Mouse (Mus musculus) liver, embryonic 15.5 days (tissue): ENCODE measurements around the gene Atf6. TPM values are rescaled to one million over a fixed set of nuclear protein-coding genes. Genes with fewer than 3 reads are reported as not detected.

Source experiments
- ATAC-seq: fragments of 200-750 bp; cut with Nextera tagmentation; 2 replicates; pipeline ENCODE4 v1.8.0; 2017; ENCODE audit warnings: moderate number of reproducible peaks, mild to moderate bottlenecking, moderate library complexity; ENCODE audit not compliant: insufficient read depth
- H3K27ac ChIP-seq: fragments of 300-500 bp; sonication (generic); replicated peaks from 2 replicates; pipeline ENCODE4 v1.5.1; 2015; ENCODE audit warnings: mild to moderate bottlenecking, inconsistent platforms
- H3K27me3 ChIP-seq: fragments of 300-500 bp; sonication (generic); 2 replicates; pipeline ENCODE4 v1.6.1; 2015; ENCODE audit warnings: mild to moderate bottlenecking, inconsistent platforms
- H3K36me3 ChIP-seq: fragments of 300-500 bp; sonication (generic); replicated peaks from 2 replicates; pipeline ENCODE4 v1.6.1; 2015; ENCODE audit warnings: moderate library complexity, mild to moderate bottlenecking, inconsistent platforms
- H3K4me1 ChIP-seq: fragments of 300-500 bp; sonication (generic); replicated peaks from 2 replicates; pipeline ENCODE4 v1.6.1; 2015; ENCODE audit warnings: inconsistent platforms
- H3K4me2 ChIP-seq: fragments of 300-500 bp; sonication (generic); 2 replicates; pipeline ENCODE4 v1.6.1; 2015; ENCODE audit warnings: moderate library complexity, mild to moderate bottlenecking, inconsistent platforms
- H3K4me3 ChIP-seq: fragments of 300-500 bp; sonication (generic); replicated peaks from 2 replicates; pipeline ENCODE4 v1.5.1; 2015; ENCODE audit warnings: mild to moderate bottlenecking, inconsistent platforms
- H3K9ac ChIP-seq: fragments of 300-500 bp; sonication (generic); 2 replicates; pipeline ENCODE4 v1.6.1; 2015; ENCODE audit warnings: moderate library complexity, mild to moderate bottlenecking, inconsistent platforms
- H3K9me3 ChIP-seq: fragments of 300-500 bp; sonication (generic); replicated peaks from 2 replicates; pipeline ENCODE4 v1.6.1; 2016; ENCODE audit warnings: inconsistent platforms
- WGBS: fragments of 180-500 bp; shearing (Covaris S2); methylation state at CpG from one replicate; pipeline ENCODE4 v1.1.7; 2015; ENCODE audit warnings: mixed read lengths; ENCODE audit not compliant: insufficient replicate concordance; 5-methylcytosine and 5-hydroxymethylcytosine counted together
- polyA plus RNA-seq: library from polyadenylated mRNA; unstranded; fragments of >200 nt; fragmentation: Nextera tagmentation; extraction: Ambion mirVana; gene quantifications from 2 replicates; pipeline ENCODE4 v1.2.1, GENCODE M21; 2015

Atf6 gene
- polyA plus RNA-seq, 1 experiment from 2014 or later: 6.4 TPM

DNA sequence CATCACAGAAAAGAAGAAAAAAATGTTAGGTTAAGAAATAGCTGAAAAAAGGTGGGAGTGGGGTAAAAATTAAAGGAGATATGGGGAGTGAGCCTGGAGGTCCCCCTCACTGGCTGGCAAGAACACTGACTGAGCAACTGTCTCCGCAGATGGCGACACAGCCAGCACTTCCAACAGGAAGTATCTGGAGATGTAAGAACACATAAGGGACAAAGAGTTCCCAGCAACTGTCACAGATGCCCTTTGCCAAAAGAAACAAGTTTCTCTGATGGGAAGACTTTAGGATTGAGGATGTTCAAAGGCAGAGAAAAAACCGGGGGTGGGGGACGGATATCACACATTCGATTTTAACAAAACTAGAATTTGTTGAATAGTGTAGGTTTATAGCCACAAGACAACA, 146.0 kb downstream of the Atf6 start:
- Histone ChIP-seq H3K9ac (no peak overlapping the region), H3K36me3 (no peaks in the 10 kb centered on the region), H3K9me3 (no peaks in the 10 kb centered on the region), H3K4me1 (no peaks in the 10 kb centered on the region), H3K27ac (no peak overlapping the region), H3K4me3 (no peak overlapping the region), H3K27me3 (no peaks in the 10 kb centered on the region), H3K4me2 (no peak overlapping the region)
- no peak for ATAC-seq
- WGBS: 81% methylated on average over 5 of the region's 5 CpGs

- Histone ChIP-seq H3K27me3 (no peaks in the 10 kb centered on the region), H3K4me1 (no peaks in the 10 kb centered on the region), H3K36me3 (no peaks in the 10 kb centered on the region), H3K4me2 (no peak overlapping the region), H3K4me3 (no peak overlapping the region), H3K9ac (no peak overlapping the region), H3K9me3 (no peaks in the 10 kb centered on the region), H3K27ac (no peak overlapping the region)
- no peak for ATAC-seq
- WGBS: 59% methylated on average over 8 of the region's 8 CpGs
Measured at GRCm38 (mm10) chr1:170718133-170718810, 149.3 kb downstream of the Atf6 start.

GRCm38 (mm10) chr1:170717241-170717828, 150.2 kb downstream of the Atf6 start:
- ATAC-seq: no peak
- Histone ChIP-seq H3K4me1 (no peaks in the 10 kb centered on the region), H3K4me2 (no peak overlapping the region), H3K36me3 (no peaks in the 10 kb centered on the region), H3K27me3 (no peaks in the 10 kb centered on the region), H3K27ac (no peak overlapping the region), H3K9me3 (no peaks in the 10 kb centered on the region), H3K9ac (no peak overlapping the region), H3K4me3 (no peak overlapping the region)
- 84% methylated on average over 3 of the region's 3 CpGs for WGBS

DNA sequence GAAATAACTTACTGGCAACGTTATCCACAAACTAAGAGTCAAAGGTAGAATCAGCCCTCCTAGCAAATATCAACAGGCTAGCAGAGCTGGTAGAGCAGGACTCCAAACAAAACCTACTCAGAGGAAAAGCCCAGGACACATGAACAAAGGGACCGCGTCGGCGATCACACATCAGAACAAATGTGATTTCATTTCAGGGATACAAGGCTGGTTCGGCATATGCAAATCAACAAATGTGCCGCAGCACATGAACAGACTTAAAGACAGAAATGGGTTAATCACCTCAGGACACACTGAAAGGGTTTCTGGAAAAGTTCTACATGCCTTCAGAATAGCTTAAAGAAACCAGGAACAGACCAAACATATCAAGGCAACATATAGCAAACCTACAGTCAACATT, 155.8 kb downstream of the Atf6 start:
- Histone ChIP-seq H3K4me3 (no peak overlapping the region), H3K27me3 (no peaks in the 10 kb centered on the region), H3K36me3 (0 out of 2 replicates have a peak, but pooled peaks cover 5% of the 10 kb centered on the region), H3K27ac (no peak overlapping the region), H3K4me2 (no peak overlapping the region), H3K4me1 (0 out of 2 replicates have a peak, but pooled peaks cover 6% of the 10 kb centered on the region), H3K9ac (no peak overlapping the region), H3K9me3 (no peaks in the 10 kb centered on the region)
- WGBS: 88% methylated on average over 7 of the region's 7 CpGs
- no peak for ATAC-seq

GRCm38 (mm10) chr1:170709969-170710368, 157.6 kb downstream of the Atf6 start:
- H3K27ac ChIP-seq: no peak overlapping the region
- no peak overlapping the region for H3K9ac ChIP-seq
- H3K9me3 ChIP-seq: no peaks in the 10 kb centered on the region
- WGBS: 46% methylated on average over 3 of the region's 3 CpGs
- H3K4me1 ChIP-seq: 0 out of 2 replicates have a peak, but pooled peaks cover 6% of the 10 kb centered on the region
- 0 out of 2 replicates have a peak, but pooled peaks cover 5% of the 10 kb centered on the region for H3K36me3 ChIP-seq
- no peak overlapping the region for H3K4me3 ChIP-seq
- H3K27me3 ChIP-seq: no peaks in the 10 kb centered on the region
- H3K4me2 ChIP-seq: no peak overlapping the region
- ATAC-seq: peak; percentile 30; the same call in 1 of the 2 replicates

GRCm38 (mm10) chr1:170709481-170709880, 158.1 kb downstream of the Atf6 start:
- no peak overlapping the region for H3K27ac ChIP-seq
- no peak overlapping the region for H3K9ac ChIP-seq
- ATAC-seq: peak; percentile 80
- H3K4me1 ChIP-seq: 0 out of 2 replicates have a peak, but pooled peaks cover 6% of the 10 kb centered on the region
- H3K4me2 ChIP-seq: no peak overlapping the region
- 31% methylated on average over 8 of the region's 8 CpGs for WGBS
- H3K36me3 ChIP-seq: 0 out of 2 replicates have a peak, but pooled peaks cover 5% of the 10 kb centered on the region
- H3K9me3 ChIP-seq: no peaks in the 10 kb centered on the region
- H3K4me3 ChIP-seq: no peak overlapping the region
- H3K27me3 ChIP-seq: no peaks in the 10 kb centered on the region

GRCm38 (mm10) chr1:170709034-170709433, 158.5 kb downstream of the Atf6 start:
- ATAC-seq: no peak
- no peaks in the 10 kb centered on the region for H3K27me3 ChIP-seq
- no peak overlapping the region for H3K4me3 ChIP-seq
- WGBS: 24% methylated on average over 3 of the region's 3 CpGs
- H3K4me1 ChIP-seq: 0 out of 2 replicates have a peak, but pooled peaks cover 6% of the 10 kb centered on the region
- no peaks in the 10 kb centered on the region for H3K9me3 ChIP-seq
- no peak overlapping the region for H3K9ac ChIP-seq
- H3K4me2 ChIP-seq: no peak overlapping the region
- H3K36me3 ChIP-seq: 0 out of 2 replicates have a peak, but pooled peaks cover 5% of the 10 kb centered on the region
- H3K27ac ChIP-seq: peak overlapping the region; percentile 21; the same call in 1 of the 2 replicates

GRCm38 (mm10) chr1:170706046-170706445, 161.5 kb downstream of the Atf6 start:
- Histone ChIP-seq H3K4me3 (no peak overlapping the region), H3K4me1 (0 out of 2 replicates have a peak, but pooled peaks cover 6% of the 10 kb centered on the region), H3K36me3 (0 out of 2 replicates have a peak, but pooled peaks cover 5% of the 10 kb centered on the region), H3K9me3 (no peaks in the 10 kb centered on the region), H3K27ac (no peak overlapping the region), H3K4me2 (no peak overlapping the region), H3K27me3 (no peaks in the 10 kb centered on the region), H3K9ac (no peak overlapping the region)
- WGBS: 59% methylated on average over 4 of the region's 4 CpGs
- no peak for ATAC-seq

DNA sequence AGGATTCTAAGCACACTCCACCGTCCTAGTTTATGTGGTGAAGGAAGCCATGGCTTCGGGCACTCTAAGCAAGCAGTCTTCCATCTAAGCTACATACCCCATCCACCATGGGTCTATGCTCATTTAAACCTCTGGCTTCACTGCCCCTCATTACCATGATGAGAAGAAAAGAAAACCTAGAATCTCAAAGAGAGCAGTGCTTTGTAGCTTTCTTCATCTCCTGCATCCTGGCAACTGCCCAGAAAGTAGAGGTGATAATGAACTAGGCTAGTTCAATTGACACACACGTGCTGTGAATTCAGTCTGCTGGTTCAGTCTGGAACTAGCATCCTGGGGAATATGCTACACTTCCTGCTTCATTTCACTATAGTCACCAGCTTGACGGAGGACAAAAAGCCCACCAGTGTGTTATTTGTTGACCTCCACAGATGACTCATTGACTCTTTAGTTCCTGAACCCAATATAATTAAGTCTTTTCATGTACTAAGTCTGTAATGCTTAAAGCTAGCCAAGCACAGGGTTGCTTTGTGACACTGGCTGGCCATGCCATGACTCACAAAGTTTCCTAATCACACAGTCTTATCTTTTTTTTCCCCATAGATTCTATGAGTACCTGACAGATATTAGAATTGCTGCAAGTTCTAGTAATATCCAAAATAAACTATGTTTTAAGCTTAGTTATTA, 162.5 kb downstream of the Atf6 start:
- WGBS: 69% methylated on average over 4 of the region's 4 CpGs
- ATAC-seq: no peak
- Histone ChIP-seq H3K4me1 (0 out of 2 replicates have a peak, but pooled peaks cover 4% of the 10 kb centered on the region), H3K36me3 (0 out of 2 replicates have a peak, but pooled peaks cover 5% of the 10 kb centered on the region), H3K27ac (no peak overlapping the region), H3K27me3 (no peaks in the 10 kb centered on the region), H3K9ac (no peak overlapping the region), H3K4me3 (no peak overlapping the region), H3K9me3 (no peaks in the 10 kb centered on the region), H3K4me2 (no peak overlapping the region)

DNA sequence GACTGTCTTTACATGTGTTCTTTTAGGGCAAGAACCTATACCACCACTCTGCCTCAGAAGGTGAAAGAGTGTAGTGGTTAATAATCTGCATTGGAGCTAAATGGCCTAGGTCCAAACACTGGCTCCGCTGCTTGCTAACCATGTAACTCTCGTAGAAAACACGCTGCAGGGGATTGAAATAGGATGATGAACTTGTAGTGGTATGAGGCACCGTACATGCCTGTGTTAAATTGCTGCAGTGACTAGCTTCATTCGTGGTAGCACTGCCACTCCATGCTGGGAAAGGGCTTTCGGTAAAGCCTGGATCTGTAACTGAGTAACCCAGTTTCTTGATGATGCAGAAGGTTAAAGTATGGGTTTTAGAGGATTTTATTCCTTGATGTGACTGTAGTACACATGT, 163.5 kb downstream of the Atf6 start:
- ATAC-seq: no peak

GRCm38 (mm10) chr1:170702958-170703357, 164.6 kb downstream of the Atf6 start:
- ATAC-seq: no peak
- 55% methylated on average over 6 of the region's 6 CpGs for WGBS
- H3K4me3 ChIP-seq: no peak overlapping the region

More for the DNA sequence above, 163.5 kb downstream of the Atf6 start:
- H3K9ac ChIP-seq: no peak overlapping the region
- WGBS: 78% methylated on average over 6 of the region's 6 CpGs
- no peaks in the 10 kb centered on the region for H3K27me3 ChIP-seq
- H3K4me3 ChIP-seq: no peak overlapping the region
- no peaks in the 10 kb centered on the region for H3K4me1 ChIP-seq
- no peak overlapping the region for H3K27ac ChIP-seq
- H3K36me3 ChIP-seq: 0 out of 2 replicates have a peak, but pooled peaks cover 5% of the 10 kb centered on the region
- no peaks in the 10 kb centered on the region for H3K9me3 ChIP-seq
- no peak overlapping the region for H3K4me2 ChIP-seq

More at GRCm38 (mm10) chr1:170702958-170703357, 164.6 kb downstream of the Atf6 start:
- Histone ChIP-seq H3K27ac (no peak overlapping the region), H3K4me2 (no peak overlapping the region), H3K9ac (no peak overlapping the region), H3K27me3 (no peaks in the 10 kb centered on the region), H3K4me1 (no peaks in the 10 kb centered on the region), H3K9me3 (no peaks in the 10 kb centered on the region), H3K36me3 (no peaks in the 10 kb centered on the region)
